Mouse (Mus musculus): Measurements from ENCODE around the gene Was.

DNA sequence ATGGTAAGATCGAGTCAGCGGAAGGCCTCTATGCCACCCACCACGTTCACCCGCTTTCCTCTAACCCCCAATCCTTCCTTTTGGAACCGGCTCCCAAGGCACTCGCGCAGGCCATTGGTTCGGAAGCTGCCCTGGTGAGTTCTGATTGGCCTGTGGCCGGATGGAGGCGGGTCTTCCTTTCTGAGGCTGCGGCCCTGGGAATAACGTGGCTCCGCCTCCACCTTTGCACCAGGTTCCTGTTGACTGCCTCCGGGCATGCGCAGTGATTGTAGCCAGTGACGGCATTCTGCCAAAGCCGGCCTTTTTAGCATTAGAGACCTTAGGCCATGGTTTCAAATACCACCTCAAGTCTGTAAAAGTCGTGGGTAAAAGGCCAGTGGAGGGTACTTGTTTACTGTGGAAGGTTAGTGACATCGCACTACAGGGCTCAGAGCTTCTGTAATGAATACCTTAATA, 6.5 kb upstream of the Was start:
- no peak for TF ChIP-seq CTCF (IDR thresholded peaks at IDR 0.05; ENCODE audit: control insufficient read depth, insufficient read depth, low read length)
- 0 out of 2 replicates have a peak, but pooled peaks have one; percentile 46 for TF ChIP-seq POLR2A (IDR thresholded peaks at IDR 0.05; ENCODE audit: borderline replicate concordance, control insufficient read depth, low read depth, low read length)

All from bone marrow, adult 2 months (tissue).